Mouse (Mus musculus): ENCODE data around the gene Snrnp27.

DNA sequence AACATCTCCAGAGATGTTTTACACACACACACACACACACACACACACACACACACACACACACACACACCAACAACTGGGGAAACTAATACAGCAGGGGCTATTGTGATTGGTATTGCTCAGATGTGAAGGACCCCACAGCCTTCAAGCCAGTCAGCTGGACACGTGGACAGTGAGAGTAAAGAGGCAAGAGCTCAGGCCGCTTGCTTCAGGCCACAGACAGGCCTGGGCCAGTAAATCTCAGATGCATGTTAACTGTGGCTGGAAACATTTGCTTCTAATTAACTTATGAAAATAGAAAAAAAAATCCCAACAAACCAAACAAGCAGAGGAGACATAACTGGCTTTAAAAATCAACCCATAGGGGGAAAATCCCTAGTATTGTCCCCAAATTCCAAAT, 46.5 kb downstream of the Snrnp27 start:
- no peak for TF ChIP-seq CTCF (IDR thresholded peaks at IDR 0.05; ENCODE audit: low read depth)
- TF ChIP-seq EP300 (IDR thresholded peaks at IDR 0.05; ENCODE audit: low read depth), result no peak
